Mouse (Mus musculus) heart, adult 2 months (tissue): ENCODE data around the gene Vkorc1. TPM values are rescaled to one million over a fixed set of nuclear protein-coding genes. Genes with fewer than 3 reads are reported as not detected.
A peak's percentile ranks its signal among the peaks of the same experiment; 100 is the strongest.

ENCODE experiments used
- DNase-seq, 2 experiments: peaks; one replicate each; pipeline ENCODE4 v3.0.0; 2021
- H3K27ac ChIP-seq: fragments of 200-600 bp; 2 replicates; pipeline ENCODE4 v1.8.1; 2022
- H3K27me3 ChIP-seq: fragments of 200-500 bp; 2 replicates; pipeline ENCODE4 v1.6.1; 2012; ENCODE audit warnings: mild to moderate bottlenecking, low read length, inconsistent platforms, mixed read lengths; ENCODE audit not compliant: control insufficient read depth, insufficient read depth
- H3K36me3 ChIP-seq: fragments of 200-500 bp; 2 replicates; pipeline ENCODE4 v1.6.1; 2012; ENCODE audit warnings: low read length, inconsistent platforms; ENCODE audit not compliant: control insufficient read depth, insufficient read depth
- H3K4me1 ChIP-seq: fragments of 200-500 bp; 2 replicates; pipeline ENCODE4 v1.6.1; 2011; ENCODE audit warnings: low read length; ENCODE audit not compliant: control insufficient read depth, insufficient read depth
- H3K4me3 ChIP-seq: fragments of 200-600 bp; 2 replicates; pipeline ENCODE4 v1.8.1; 2022
- H3K79me2 ChIP-seq: fragments of 200-500 bp; replicated peaks from 2 replicates; pipeline ENCODE4 v1.6.1; 2012; ENCODE audit warnings: mild to moderate bottlenecking, inconsistent platforms, low read length, moderate library complexity, mixed read lengths; ENCODE audit not compliant: control insufficient read depth, insufficient read depth
- H3K9ac ChIP-seq: fragments of 200-500 bp; 2 replicates; pipeline ENCODE4 v1.6.1; 2012; ENCODE audit warnings: low read depth, mild to moderate bottlenecking, control low read depth, inconsistent platforms, low read length, mixed read lengths
- CTCF ChIP-seq: fragments of 200-600 bp; IDR thresholded peaks from 2 replicates; pipeline ENCODE4 v1.8.1; 2022; ENCODE audit warnings: antibody characterized with exemption, mild to moderate bottlenecking, moderate library complexity
- EP300 ChIP-seq: fragments of 200-500 bp; IDR thresholded peaks from 2 replicates; pipeline ENCODE4 v1.6.1; 2011; ENCODE audit warnings: low read depth, low read length, control low read depth; ENCODE audit not compliant: insufficient read depth
- POLR2A ChIP-seq: fragments of 200-500 bp; IDR thresholded peaks from 2 replicates; pipeline ENCODE4 v1.6.1; 2011; ENCODE audit warnings: mild to moderate bottlenecking, low read depth, low read length, control low read depth; ENCODE audit not compliant: insufficient read depth
- WGBS: fragments of 180-500 bp; shearing (Covaris S2); methylation state at CpG from one replicate; pipeline ENCODE4 v1.1.7; 2018; 5-methylcytosine and 5-hydroxymethylcytosine counted together
- intact Hi-C: fragments of 180-260 bp; cut with DNase I; formaldehyde crosslinking; loops from one replicate; pipeline ENCODE4 v1.15.1; 2025
- polyA plus RNA-seq: library from polyadenylated mRNA; depleted of rRNA; stranded (reverse); fragments of >200 nt; gene quantifications from 2 replicates; pipeline ENCODE4 v1.2.3, GENCODE M21; 2012
- total RNA-seq, 2 experiments: library from RNA; stranded (reverse); gene quantifications; 2 replicates each; pipeline ENCODE4 v1.2.3; 2021

The Vkorc1 gene
- total and polyA plus RNA-seq, 3 experiments, result 16.2 to 59.2 (median 17.7) TPM

DNA sequence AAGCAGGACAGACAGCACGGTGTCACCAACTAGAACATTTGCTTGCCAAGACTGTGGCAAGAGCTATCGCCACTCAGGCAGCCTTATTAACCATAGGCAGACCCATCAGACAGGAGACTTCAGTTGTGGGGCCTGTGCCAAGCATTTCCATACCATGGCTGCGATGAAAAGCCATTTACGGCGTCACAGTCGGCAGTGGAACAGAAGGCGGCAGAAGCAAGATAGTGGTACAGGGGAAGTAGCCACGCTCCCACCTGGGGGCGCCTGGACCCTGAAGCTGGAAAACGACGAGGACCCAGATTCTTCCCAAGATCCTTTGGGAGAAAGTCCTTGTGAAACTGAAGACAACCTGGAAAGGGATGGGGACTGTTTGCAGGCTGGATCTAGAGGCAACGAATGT, 15.0 kb downstream of the Vkorc1 start:
- DNase-seq, result no peak
- Histone ChIP-seq H3K79me2 (peaks cover 5% of the 10 kb centered on the region), H3K27me3 (no peaks in the 10 kb centered on the region), H3K36me3 (no peaks in the 10 kb centered on the region; the same call in 1 of the 2 replicates), H3K27ac (no peak overlapping the region), H3K4me1 (peaks cover 5% of the 10 kb centered on the region), H3K4me3 (no peak overlapping the region), H3K9ac (no peak overlapping the region)
- intact Hi-C loops, result no loop called here
- TF ChIP-seq EP300 (no peak), CTCF (no peak), POLR2A (no peak)
- 75% methylated on average over 12 of the region's 12 CpGs for WGBS

DNA sequence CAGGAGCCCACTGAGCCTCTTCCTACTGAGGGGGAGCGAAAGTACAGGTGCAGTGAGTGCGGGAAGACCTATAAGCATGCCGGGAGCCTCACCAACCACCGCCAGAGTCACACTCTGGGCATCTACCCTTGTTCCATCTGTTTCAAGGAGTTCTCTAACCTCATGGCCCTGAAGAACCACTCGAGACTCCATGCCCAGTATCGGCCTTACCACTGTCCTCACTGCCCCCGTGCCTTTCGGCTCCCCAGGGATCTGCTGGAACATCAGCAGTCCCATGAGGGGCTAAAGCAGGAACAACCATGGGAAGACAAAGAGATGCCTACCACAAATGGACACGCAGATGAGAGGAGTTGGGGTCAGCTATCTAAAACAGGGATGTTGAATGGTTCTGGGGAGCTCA, 16.1 kb downstream of the Vkorc1 start:
- H3K27ac ChIP-seq, result no peak overlapping the region
- no peak overlapping the region for H3K9ac ChIP-seq
- intact Hi-C loops, result loop anchor here (5.0 kb wide), 3 partner anchors 102 to 402 kb away; partner anchors contain the start of genes Fbrs, Setd1a and Zfp629
- H3K4me3 ChIP-seq, result no peak overlapping the region
- DNase-seq, result no peak
- H3K27me3 ChIP-seq, result no peaks in the 10 kb centered on the region
- no peaks in the 10 kb centered on the region; the same call in 1 of the 2 replicates for H3K36me3 ChIP-seq
- H3K79me2 ChIP-seq, result peaks cover 5% of the 10 kb centered on the region
- 92% methylated on average over 9 of the region's 9 CpGs for WGBS
- H3K4me1 ChIP-seq, result peaks cover 6% of the 10 kb centered on the region
- TF ChIP-seq CTCF (no peak), EP300 (no peak), POLR2A (no peak)

DNA sequence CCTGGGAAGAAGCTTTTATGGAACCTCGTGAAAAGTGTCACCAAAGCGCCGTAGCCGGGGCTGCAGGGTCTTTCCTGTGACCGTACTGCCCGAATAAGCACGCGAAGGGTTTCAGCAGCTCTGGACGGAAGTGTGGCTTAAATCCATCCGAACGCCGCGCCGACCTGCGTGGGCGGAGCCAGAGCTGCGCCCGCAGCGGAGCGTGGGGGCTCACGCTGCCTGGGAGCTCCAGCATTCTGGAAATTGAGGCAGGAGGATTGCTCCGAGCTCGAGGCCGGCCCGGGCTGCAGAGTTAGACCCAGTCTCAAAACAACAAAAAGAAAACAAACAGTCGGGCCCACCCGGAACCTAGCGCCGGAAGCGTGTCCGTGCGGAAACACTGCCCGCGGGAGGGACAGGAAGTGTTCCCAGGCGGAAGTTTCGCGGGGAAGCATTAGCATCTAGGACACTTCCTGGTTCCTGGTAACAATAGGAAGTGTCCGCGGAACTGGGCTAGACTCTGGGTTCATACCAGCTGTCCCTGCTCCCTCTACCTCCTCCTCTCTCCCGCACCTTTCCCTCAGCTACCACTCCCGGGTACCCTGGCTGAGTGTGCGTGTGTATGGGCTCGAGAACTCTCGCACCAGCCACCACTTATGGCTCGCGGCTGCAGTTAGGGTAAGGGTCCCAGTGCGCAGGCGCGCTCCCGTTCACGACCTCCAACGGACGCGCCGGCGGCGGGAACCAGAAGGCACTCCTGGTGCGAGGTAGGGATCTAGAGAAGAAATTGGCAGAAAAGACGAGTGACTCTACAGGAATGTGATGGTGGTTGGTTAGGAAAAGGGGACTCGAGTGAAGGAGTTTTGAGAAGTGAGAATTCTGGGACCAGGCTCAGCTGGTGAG, 18.7 kb downstream of the Vkorc1 start, which contains the start of gene Zfp668:
Gene Zfp668 (minus strand): TSS at position 362 of the 882 bp plus-strand sequence.
- intact Hi-C loops, result loop anchor here (1.0 to 5.0 kb wide), 5 partner anchors 36 to 399 kb away; partner anchors contain the start of genes Fbrs, Hsd3b7, Kat8 and Setd1a
- WGBS, result under 1% methylated on average over 60 of the region's 60 CpGs
- Histone ChIP-seq H3K4me1 (peaks cover 3% of the 10 kb centered on the region), H3K36me3 (no peaks in the 10 kb centered on the region; the same call in 1 of the 2 replicates), H3K4me3 (peak within 1 kb of the TSS; percentile 98), H3K79me2 (peaks cover 2% of the 10 kb centered on the region; the same call in 1 of the 2 replicates), H3K9ac (peak within 1 kb of the TSS; percentile 92), H3K27me3 (no peaks in the 10 kb centered on the region), H3K27ac (peak within 1 kb of the TSS; percentile 94)
- TF ChIP-seq CTCF (no peak), POLR2A (peak; percentile 82), EP300 (peak; percentile 93; the same call in 1 of the 2 replicates)
- peak; percentile 91 to 92 for DNase-seq

DNA sequence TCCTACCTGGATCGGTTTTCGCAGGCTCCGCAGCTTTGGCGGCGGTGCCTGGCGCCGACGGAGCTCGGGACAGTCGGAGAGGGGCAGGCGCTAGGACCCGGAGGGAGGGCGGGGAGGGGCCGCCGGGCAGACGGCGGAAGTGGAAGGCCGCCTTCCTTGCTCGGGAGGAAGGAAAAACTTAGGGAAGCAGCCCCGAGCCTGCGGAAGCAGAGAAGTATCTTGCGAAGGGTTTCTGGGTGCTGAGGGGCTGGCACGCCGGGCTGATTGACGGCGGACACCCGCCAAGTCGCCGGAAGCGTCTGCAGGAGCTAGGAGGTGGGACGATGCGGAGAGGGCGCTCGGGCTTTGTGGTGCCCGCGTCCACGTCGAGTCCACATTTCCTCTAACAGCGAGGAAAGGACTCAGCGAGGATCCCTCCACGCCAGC, 19.4 kb downstream of the Vkorc1 start, which contains the start of gene Zfp646:
Gene Zfp646 (plus strand): TSS at position 181 of the 426 bp plus-strand sequence.
- under 1% methylated on average over 41 of the region's 41 CpGs for WGBS
- Histone ChIP-seq H3K36me3 (no peaks in the 10 kb centered on the region; the same call in 1 of the 2 replicates), H3K27ac (peak within 1 kb of the TSS; percentile 94), H3K9ac (peak within 1 kb of the TSS; percentile 92), H3K4me1 (peaks cover 3% of the 10 kb centered on the region), H3K4me3 (peak within 1 kb of the TSS; percentile 98), H3K79me2 (peaks cover 2% of the 10 kb centered on the region; the same call in 1 of the 2 replicates), H3K27me3 (no peaks in the 10 kb centered on the region)
- intact Hi-C loops, result loop anchor here (1.0 to 5.0 kb wide), 5 partner anchors 37 to 399 kb away; partner anchors contain the start of genes Fbrs, Hsd3b7, Kat8 and Setd1a
- peak; percentile 84 to 87 for DNase-seq
- TF ChIP-seq POLR2A, result peak; percentile 60
- no peak for TF ChIP-seq EP300
- no peak for TF ChIP-seq CTCF

DNA sequence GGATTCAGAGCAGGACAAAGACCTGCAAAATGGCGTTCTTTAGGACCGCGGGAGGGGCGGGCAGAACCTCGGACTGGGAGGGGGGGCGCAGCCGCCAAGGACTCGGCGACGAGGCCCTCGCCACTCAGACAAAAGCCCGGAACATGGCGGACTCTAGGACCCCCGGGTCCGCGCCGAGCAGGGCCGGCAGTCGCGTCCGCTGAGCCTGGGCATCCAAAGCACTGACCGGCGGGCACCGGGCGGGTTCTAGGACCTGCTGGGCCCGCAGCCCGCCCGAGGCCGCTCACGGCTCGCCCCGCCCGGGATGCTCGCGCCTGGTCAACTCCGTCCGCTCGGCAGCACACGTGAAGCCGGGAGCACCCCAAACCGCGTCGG, 19.8 kb downstream of the Vkorc1 start:
- intact Hi-C loops, result loop anchor here (1.0 to 5.0 kb wide), 6 partner anchors 33 to 398 kb away; partner anchors contain the start of genes Fbrs, Hsd3b7, Kat8 and Setd1a
- H3K36me3 ChIP-seq, result no peaks in the 10 kb centered on the region; the same call in 1 of the 2 replicates
- under 1% methylated on average over 43 of the region's 43 CpGs for WGBS

More for the DNA sequence above, 19.8 kb downstream of the Vkorc1 start:
- DNase-seq, result peak; percentile 95 to 96
- H3K79me2 ChIP-seq, result peaks cover 2% of the 10 kb centered on the region; the same call in 1 of the 2 replicates
- peaks cover 3% of the 10 kb centered on the region for H3K4me1 ChIP-seq
- H3K4me3 ChIP-seq, result peak overlapping the region; percentile 98
- peak overlapping the region; percentile 94 for H3K27ac ChIP-seq
- no peaks in the 10 kb centered on the region for H3K27me3 ChIP-seq
- H3K9ac ChIP-seq, result peak overlapping the region; percentile 92
- TF ChIP-seq POLR2A, result peak; percentile 39; the same call in 1 of the 2 replicates
- TF ChIP-seq EP300, result 0 out of 2 replicates have a peak, but pooled peaks have one; percentile 13
- TF ChIP-seq CTCF, result no peak
